Mouse (Mus musculus): ENCODE results near the gene Itpka. TPM values are rescaled to one million over a fixed set of nuclear protein-coding genes. Genes with fewer than 3 reads are reported as not detected.

The Itpka gene
- polyA plus RNA-seq, 2 experiments, result 0.52 to 0.54 TPM

- no peak for ATAC-seq (ENCODE audit: low FRiP score, low read depth)
- 10% methylated on average over 13 of the region's 13 CpGs for WGBS
- H3K4me2 ChIP-seq (replicated peaks; ENCODE audit: low read depth, low read length, severe bottlenecking), result peak overlapping the region; percentile 83; the same call in 1 of the 2 replicates
- H3K27ac ChIP-seq (replicated peaks; ENCODE audit: low read depth, low read length), result no peak overlapping the region
- H3K27me3 ChIP-seq (ENCODE audit: control insufficient read depth, insufficient read depth, low read length), result no peaks in the 10 kb centered on the region
- no peak for DNase-seq (ENCODE audit: low spot score)
- H3K36me3 ChIP-seq (ENCODE audit: control insufficient read depth, insufficient read depth, low read length), result 0 out of 2 replicates have a peak, but pooled peaks cover 8% of the 10 kb centered on the region
- H3K9ac ChIP-seq (ENCODE audit: low read depth, low read length, severe bottlenecking), result no peak overlapping the region
- no peak for TF ChIP-seq POLR2A (IDR thresholded peaks at IDR 0.05; ENCODE audit: borderline replicate concordance, extremely low read depth, insufficient read depth, insufficient read length)
- H3K4me3 ChIP-seq (replicated peaks; ENCODE audit: low read length), result no peak overlapping the region
- peaks cover 24% of the 10 kb centered on the region; the same call in 1 of the 2 replicates for H3K4me1 ChIP-seq (ENCODE audit: control insufficient read depth, insufficient read depth, low read length)
- H3K9me3 ChIP-seq (ENCODE audit: control insufficient read depth, low read length), result no peaks in the 10 kb centered on the region
Observed at GRCm38 (mm10) chr2:119798246-119798927, 56.2 kb downstream of the Itpka start.

DNA sequence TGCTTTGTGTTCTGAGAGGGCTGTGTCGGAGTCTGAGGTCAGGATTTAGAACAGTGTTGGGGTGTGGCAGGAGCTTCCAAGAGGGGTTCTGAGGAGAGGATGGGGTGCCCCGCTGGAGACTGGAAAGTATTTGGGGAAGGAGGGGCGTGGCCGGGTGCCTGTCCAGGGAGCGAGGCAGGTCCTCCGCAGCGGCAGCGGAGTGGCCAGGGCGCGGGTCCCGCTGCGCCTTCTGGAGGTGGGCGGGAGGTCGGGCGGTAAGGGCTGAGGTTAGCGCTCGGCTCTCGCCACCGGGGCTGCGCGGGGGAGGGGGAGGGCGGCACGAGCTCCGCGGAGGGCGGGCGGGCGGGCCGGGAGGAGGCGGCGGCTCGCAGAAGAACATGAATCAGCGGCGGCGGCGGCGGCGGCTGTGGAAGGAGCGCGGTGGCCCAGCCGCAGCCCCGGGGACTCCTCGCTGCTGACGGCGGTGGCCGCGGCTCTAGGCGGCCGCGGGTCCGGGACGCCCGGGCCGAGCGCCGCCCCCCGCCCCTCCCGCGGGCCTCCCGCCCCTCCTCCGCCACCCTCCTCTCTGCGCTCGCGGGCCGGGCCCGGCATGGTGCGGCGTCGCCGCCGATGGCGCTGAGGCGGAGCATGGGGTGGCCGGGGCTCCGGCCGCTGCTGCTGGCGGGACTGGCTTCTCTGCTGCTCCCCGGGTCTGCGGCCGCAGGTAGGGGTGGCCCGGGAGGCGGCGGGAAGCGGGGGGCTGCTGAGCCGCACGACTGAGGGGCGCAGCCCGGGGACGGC is 57.2 kb downstream of the Itpka start:
- TF ChIP-seq POLR2A (IDR thresholded peaks at IDR 0.05; ENCODE audit: borderline replicate concordance, extremely low read depth, insufficient read depth, insufficient read length), result peak; percentile 57; the same call in 1 of the 2 replicates
- ATAC-seq (ENCODE audit: low FRiP score, low read depth) (peak; percentile 83), DNase-seq (ENCODE audit: low spot score) (peak; percentile 30)
- Histone ChIP-seq H3K27me3 (ENCODE audit: control insufficient read depth, insufficient read depth, low read length) (no peaks in the 10 kb centered on the region), H3K9me3 (ENCODE audit: control insufficient read depth, low read length) (no peaks in the 10 kb centered on the region), H3K27ac (replicated peaks; ENCODE audit: low read depth, low read length) (peak overlapping the region; percentile 52), H3K36me3 (ENCODE audit: control insufficient read depth, insufficient read depth, low read length) (peaks cover 18% of the 10 kb centered on the region; the same call in 1 of the 2 replicates), H3K4me2 (replicated peaks; ENCODE audit: low read depth, low read length, severe bottlenecking) (peak overlapping the region; percentile 83), H3K9ac (ENCODE audit: low read depth, low read length, severe bottlenecking) (peak overlapping the region; percentile 87), H3K4me1 (ENCODE audit: control insufficient read depth, insufficient read depth, low read length) (peaks cover 24% of the 10 kb centered on the region; the same call in 1 of the 2 replicates), H3K4me3 (replicated peaks; ENCODE audit: low read length) (peak overlapping the region; percentile 85)
- WGBS, result under 1% methylated on average over 36 of the region's 89 CpGs

- ATAC-seq (ENCODE audit: low FRiP score, low read depth), result peak; percentile 28
- Histone ChIP-seq H3K27me3 (ENCODE audit: control insufficient read depth, insufficient read depth, low read length) (no peaks in the 10 kb centered on the region), H3K4me3 (replicated peaks; ENCODE audit: low read length) (peak overlapping the region; percentile 85), H3K27ac (replicated peaks; ENCODE audit: low read depth, low read length) (peak overlapping the region; percentile 52), H3K4me2 (replicated peaks; ENCODE audit: low read depth, low read length, severe bottlenecking) (peak overlapping the region; percentile 83), H3K36me3 (ENCODE audit: control insufficient read depth, insufficient read depth, low read length) (peaks cover 25% of the 10 kb centered on the region; the same call in 1 of the 2 replicates), H3K9ac (ENCODE audit: low read depth, low read length, severe bottlenecking) (peak overlapping the region; percentile 87), H3K9me3 (ENCODE audit: control insufficient read depth, low read length) (no peaks in the 10 kb centered on the region), H3K4me1 (ENCODE audit: control insufficient read depth, insufficient read depth, low read length) (peaks cover 24% of the 10 kb centered on the region; the same call in 1 of the 2 replicates)
- TF ChIP-seq POLR2A (IDR thresholded peaks at IDR 0.05; ENCODE audit: borderline replicate concordance, extremely low read depth, insufficient read depth, insufficient read length), result no peak
- WGBS, result 0% methylated on average over 17 of the region's 27 CpGs
- DNase-seq (ENCODE audit: low spot score), result no peak
Observed at GRCm38 (mm10) chr2:119799961-119800550, 57.9 kb downstream of the Itpka start.

Other genes with a start within 250 kb of the Itpka start
- 0.12 and 0.19 TPM in 2 replicates for gene Exd1, start 194.7 kb upstream of the Itpka start, polyA plus RNA-seq (2012; rRNA removed)
- gene Exd1, start 194.7 kb upstream of the Itpka start, polyA plus RNA-seq (2014; fragmentation: Nextera tagmentation; extraction: Ambion mirVana), result 0.12 and 0.39 TPM in 2 replicates
- gene Chp1, start 194.6 kb upstream of the Itpka start, polyA plus RNA-seq (2012; rRNA removed), result 53.8 and 61.7 TPM in 2 replicates
- 55.6 and 64.4 TPM in 2 replicates for gene Chp1, start 194.6 kb upstream of the Itpka start, polyA plus RNA-seq (2014; fragmentation: Nextera tagmentation; extraction: Ambion mirVana)
- gene Nusap1, start 124.0 kb upstream of the Itpka start, polyA plus RNA-seq (2012; rRNA removed), result 24.3 and 37.8 TPM in 2 replicates
- 51.9 and 58.6 TPM in 2 replicates for gene Nusap1, start 124.0 kb upstream of the Itpka start, polyA plus RNA-seq (2014; fragmentation: Nextera tagmentation; extraction: Ambion mirVana)
- 19.6 and 19.8 TPM in 2 replicates for gene Oip5, start 123.9 kb upstream of the Itpka start, polyA plus RNA-seq (2012; rRNA removed)
- 16.3 and 16.6 TPM in 2 replicates for gene Oip5, start 123.9 kb upstream of the Itpka start, polyA plus RNA-seq (2014; fragmentation: Nextera tagmentation; extraction: Ambion mirVana)
- 14.6 and 18.8 TPM in 2 replicates for gene Ndufaf1, start 79.5 kb upstream of the Itpka start, polyA plus RNA-seq (2012; rRNA removed)
- 41.9 and 44.0 TPM in 2 replicates for gene Ndufaf1, start 79.5 kb upstream of the Itpka start, polyA plus RNA-seq (2014; fragmentation: Nextera tagmentation; extraction: Ambion mirVana)
- gene Rtf1, start 67.3 kb upstream of the Itpka start, polyA plus RNA-seq (2012; rRNA removed), result 30.0 and 32.3 TPM in 2 replicates
- 33.2 and 33.7 TPM in 2 replicates for gene Rtf1, start 67.3 kb upstream of the Itpka start, polyA plus RNA-seq (2014; fragmentation: Nextera tagmentation; extraction: Ambion mirVana)
- 0.12 and 0.13 TPM in 2 replicates for gene Ltk, start 18.1 kb downstream of the Itpka start, polyA plus RNA-seq (2012; rRNA removed)
- gene Ltk, start 18.1 kb downstream of the Itpka start, polyA plus RNA-seq (2014; fragmentation: Nextera tagmentation; extraction: Ambion mirVana), result 0.10 TPM in 1 of 2 replicates, not detected in the other
- 27.7 and 39.8 TPM in 2 replicates for gene Rpap1, start 45.2 kb downstream of the Itpka start, polyA plus RNA-seq (2012; rRNA removed)
- gene Rpap1, start 45.2 kb downstream of the Itpka start, polyA plus RNA-seq (2014; fragmentation: Nextera tagmentation; extraction: Ambion mirVana), result 22.5 and 27.0 TPM in 2 replicates
- gene Tyro3, start 55.4 kb downstream of the Itpka start, polyA plus RNA-seq (2012; rRNA removed), result 44.2 and 49.9 TPM in 2 replicates
- gene Tyro3, start 55.4 kb downstream of the Itpka start, polyA plus RNA-seq (2014; fragmentation: Nextera tagmentation; extraction: Ambion mirVana), result 28.5 and 31.7 TPM in 2 replicates
- 27.3 and 30.9 TPM in 2 replicates for gene Mga, start 154.9 kb downstream of the Itpka start, polyA plus RNA-seq (2012; rRNA removed)
- gene Mga, start 154.9 kb downstream of the Itpka start, polyA plus RNA-seq (2014; fragmentation: Nextera tagmentation; extraction: Ambion mirVana), result 38.4 and 42.3 TPM in 2 replicates
- gene Mapkbp1, start 230.4 kb downstream of the Itpka start, polyA plus RNA-seq (2012; rRNA removed), result 26.2 and 33.1 TPM in 2 replicates
- 4.2 and 4.9 TPM in 2 replicates for gene Mapkbp1, start 230.4 kb downstream of the Itpka start, polyA plus RNA-seq (2014; fragmentation: Nextera tagmentation; extraction: Ambion mirVana)

All from limb, embryonic 14.5 days (tissue).